ENCODE assay signal across 15 mouse cellular contexts in the genomic region with DNA sequence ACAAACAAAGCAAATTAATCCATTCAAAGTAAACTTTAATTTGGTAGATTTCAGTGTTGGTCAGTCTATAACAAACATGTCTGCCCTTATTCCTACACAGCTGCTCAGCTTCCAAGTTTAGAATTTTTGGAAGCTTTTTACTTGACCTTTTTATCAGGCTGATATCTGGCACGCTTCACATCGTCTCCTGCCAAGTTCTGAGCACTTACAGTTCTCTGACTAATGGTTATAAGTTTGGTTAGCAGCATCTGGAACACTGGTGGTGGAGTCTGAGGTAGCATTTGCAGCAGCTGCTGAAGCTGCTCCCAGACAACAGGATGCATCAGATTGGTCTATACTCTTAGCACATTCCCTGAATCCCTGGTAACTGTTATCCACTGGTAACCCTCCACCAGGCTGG. TPM values are rescaled to one million over a fixed set of nuclear protein-coding genes. Genes with fewer than 3 reads are reported as not detected.
DNase-seq lines count a peak whose midpoint lies in the region; ATAC-seq and TF ChIP-seq lines count a peak whose summit lies in the region.
"Had no signal": no experiment of that assay in that cellular context is flagged by ENCODE, and none has a peak within 500 bp of the region (broad histone marks: within the 10 kb centered on the region; RNA-seq: fewer than 3 reads in every experiment).

No protein-coding gene starts in this region.

- no peak overlapping the region for H3K4me3 ChIP-seq in liver, adult 2 months (ENCODE audit: insufficient read depth, low read depth, low read length)
- no peak overlapping the region for H3K4me3 ChIP-seq in liver, embryonic 11.5 days (ENCODE audit: low read depth, low read length)
- H3K4me3 ChIP-seq in forebrain, embryonic 15.5 days = no peak overlapping the region
- H3K4me3 ChIP-seq: heart, embryonic 10.5 days; hindbrain, embryonic 10.5 days had no signal

- TF ChIP-seq POLR2A in liver, adult 2 months (IDR thresholded peaks at IDR 0.05; ENCODE audit: extremely low read depth, insufficient read depth, low read length) = no peak

- 24% methylated on average over 2 of the region's 2 CpGs for WGBS in liver, adult 2 months
- 69% methylated on average over 2 of the region's 2 CpGs for WGBS in liver, embryonic 11.5 days
- WGBS in forebrain, embryonic 15.5 days = 86% methylated on average over 2 of the region's 2 CpGs

- no peaks in the 10 kb centered on the region for H3K27me3 ChIP-seq in liver, adult 2 months (ENCODE audit: control insufficient read depth, insufficient read depth, low read length)
- no peaks in the 10 kb centered on the region for H3K27me3 ChIP-seq in liver, embryonic 11.5 days (replicated peaks; ENCODE audit: control insufficient read depth, insufficient read depth, low read length)
- no peaks in the 10 kb centered on the region for H3K27me3 ChIP-seq in forebrain, embryonic 15.5 days

- TF ChIP-seq CTCF in liver, adult 2 months (IDR thresholded peaks at IDR 0.05; ENCODE audit: low read depth, low read length) = no peak

- H3K4me1 ChIP-seq in liver, adult 2 months (ENCODE audit: control insufficient read depth, insufficient read depth, low read length) = 0 out of 2 replicates have a peak, but pooled peaks cover 3% of the 10 kb centered on the region
- H3K4me1 ChIP-seq in liver, embryonic 11.5 days (replicated peaks; ENCODE audit: control insufficient read depth, insufficient read depth, low read length) = peaks cover 6% of the 10 kb centered on the region
- H3K4me1 ChIP-seq in forebrain, embryonic 15.5 days = peaks cover 12% of the 10 kb centered on the region

- no peaks in the 10 kb centered on the region for H3K9me3 ChIP-seq in liver, embryonic 11.5 days (ENCODE audit: control insufficient read depth, low read length)
- no peaks in the 10 kb centered on the region for H3K9me3 ChIP-seq in forebrain, embryonic 15.5 days
- H3K9me3 ChIP-seq: heart, embryonic 10.5 days; hindbrain, embryonic 10.5 days had no signal

- no peaks in the 10 kb centered on the region for H3K36me3 ChIP-seq in liver, adult 2 months (ENCODE audit: control insufficient read depth, insufficient read depth, low read length)
- no peaks in the 10 kb centered on the region for H3K36me3 ChIP-seq in liver, embryonic 11.5 days (ENCODE audit: control insufficient read depth, insufficient read depth, low read length)
- no peaks in the 10 kb centered on the region for H3K36me3 ChIP-seq in forebrain, embryonic 15.5 days
- H3K36me3 ChIP-seq: heart, embryonic 10.5 days; hindbrain, embryonic 10.5 days had no signal

- H3K9ac ChIP-seq in liver, adult 2 months (ENCODE audit: low read depth, low read length) = no peak overlapping the region
- no peak overlapping the region for H3K9ac ChIP-seq in liver, embryonic 11.5 days (ENCODE audit: low read depth, low read length)
- H3K9ac ChIP-seq in forebrain, embryonic 15.5 days (replicated peaks) = no peak overlapping the region
- H3K9ac ChIP-seq: liver, postnatal 0 days had no signal

- H3K79me2 ChIP-seq in liver, adult 2 months (ENCODE audit: control insufficient read depth, insufficient read depth, low read length) = peaks cover 10% of the 10 kb centered on the region; the same call in 1 of the 2 replicates

- no peak overlapping the region for H3K4me2 ChIP-seq in liver, embryonic 11.5 days
- H3K4me2 ChIP-seq in forebrain, embryonic 15.5 days (replicated peaks) = no peak overlapping the region

- intact Hi-C loops in heart, postnatal 14 days (cut with DNase I) = no loop called here

- H3K27ac ChIP-seq in liver, adult 2 months (replicated peaks; ENCODE audit: insufficient read depth, low read depth, low read length) = no peak overlapping the region
- no peak overlapping the region for H3K27ac ChIP-seq in liver, embryonic 11.5 days (ENCODE audit: low read depth, low read length)
- H3K27ac ChIP-seq in forebrain, embryonic 15.5 days (replicated peaks) = no peak overlapping the region
- H3K27ac ChIP-seq: heart, embryonic 10.5 days had no signal

- no peak for ATAC-seq in liver, embryonic 11.5 days (replicated peaks; ENCODE audit: low FRiP score)
- ATAC-seq in forebrain, embryonic 15.5 days (replicated peaks) = no peak
- ATAC-seq: intestine, postnatal 0 days; liver, postnatal 0 days had no signal

- peak; percentile 27 for DNase-seq in heart, postnatal 4 days
- DNase-seq in heart, postnatal 14 days = no peak
- DNase-seq in liver, adult 2 months (ENCODE audit: extremely low read depth, low read depth, low spot score) = peak; percentile 68
- no peak for DNase-seq in liver, embryonic 11.5 days (ENCODE audit: low spot score)
- DNase-seq in adipocyte (ENCODE audit: low spot score) = peak; percentile 91
- DNase-seq in adrenal gland, postnatal 36 days = peak; percentile 76 to 82
- DNase-seq in thymus, postnatal 4 days = no peak
- DNase-seq: cerebellum, adult 9-10 months; liver, postnatal 0 days; midbrain, embryonic 14.5 days; thymus, adult 2 months had no signal

RNA-seq across cellular contexts. Expression of a gene that starts 1.5 kb away (rescaled TPM):
- 1 to 10 TPM; 3.8 to 4.6 TPM for total RNA-seq in heart, postnatal 4 days (2021)
- total RNA-seq in heart, postnatal 14 days (2021) = 1 to 10 TPM; 2.9 to 3.8 TPM
- 1.4 and 2.0 TPM in 2 replicates for total RNA-seq in liver, adult 2 months (2014; rRNA removed)
- polyA plus RNA-seq in liver, adult 2 months (2012; rRNA removed) = 0.72 and 1.0 TPM in 2 replicates
- polyA plus RNA-seq in liver, embryonic 11.5 days (2014; fragmentation: Nextera tagmentation; extraction: Ambion mirVana) = 8.5 and 8.9 TPM in 2 replicates
- total RNA-seq in adrenal gland, postnatal 36 days (2021) = 1 to 10 TPM; 4.5 to 5.2 TPM
- 4.9 and 6.8 TPM in 2 replicates for polyA plus RNA-seq in forebrain, embryonic 15.5 days (2015; fragmentation: Nextera tagmentation; extraction: Ambion mirVana)

RNA-seq across cellular contexts. Expression of a gene that starts 1.8 kb away (rescaled TPM):
- 10 to 100 TPM; 28.4 to 30.1 TPM for total RNA-seq in heart, postnatal 4 days (2021)
- 10 to 100 TPM; 24.0 to 26.6 TPM for total RNA-seq in heart, postnatal 14 days (2021)
- 26.6 and 30.7 TPM in 2 replicates for total RNA-seq in liver, adult 2 months (2014; rRNA removed)
- 44.1 and 44.4 TPM in 2 replicates for polyA plus RNA-seq in liver, adult 2 months (2012; rRNA removed)
- polyA plus RNA-seq in liver, embryonic 11.5 days (2014; fragmentation: Nextera tagmentation; extraction: Ambion mirVana) = 46.1 and 47.6 TPM in 2 replicates
- 10 to 100 TPM; 39.0 to 48.7 TPM for total RNA-seq in adrenal gland, postnatal 36 days (2021)
- polyA plus RNA-seq in forebrain, embryonic 15.5 days (2015; fragmentation: Nextera tagmentation; extraction: Ambion mirVana) = 97.6 and 106 TPM in 2 replicates

Comparison
In these comparisons a context has a peak if more than half of its experiments do, and no peak if none do; other contexts are left out.
1. DNase-seq: peak in heart, postnatal 4 days (single experiment), liver, adult 2 months (single experiment), adipocyte (single experiment) and adrenal gland, postnatal 36 days (2 of 2); none in heart, postnatal 14 days (0 of 2), liver, embryonic 11.5 days (single experiment) and thymus, postnatal 4 days (single experiment).